Mouse (Mus musculus): ENCODE results near the gene Rpl3l.
"Not testable (repeated sequence)": the region's sequence is repeated elsewhere in the genome, so short reads cannot be mapped to it uniquely, and the experiment has no call there.

The Rpl3l gene

DNA sequence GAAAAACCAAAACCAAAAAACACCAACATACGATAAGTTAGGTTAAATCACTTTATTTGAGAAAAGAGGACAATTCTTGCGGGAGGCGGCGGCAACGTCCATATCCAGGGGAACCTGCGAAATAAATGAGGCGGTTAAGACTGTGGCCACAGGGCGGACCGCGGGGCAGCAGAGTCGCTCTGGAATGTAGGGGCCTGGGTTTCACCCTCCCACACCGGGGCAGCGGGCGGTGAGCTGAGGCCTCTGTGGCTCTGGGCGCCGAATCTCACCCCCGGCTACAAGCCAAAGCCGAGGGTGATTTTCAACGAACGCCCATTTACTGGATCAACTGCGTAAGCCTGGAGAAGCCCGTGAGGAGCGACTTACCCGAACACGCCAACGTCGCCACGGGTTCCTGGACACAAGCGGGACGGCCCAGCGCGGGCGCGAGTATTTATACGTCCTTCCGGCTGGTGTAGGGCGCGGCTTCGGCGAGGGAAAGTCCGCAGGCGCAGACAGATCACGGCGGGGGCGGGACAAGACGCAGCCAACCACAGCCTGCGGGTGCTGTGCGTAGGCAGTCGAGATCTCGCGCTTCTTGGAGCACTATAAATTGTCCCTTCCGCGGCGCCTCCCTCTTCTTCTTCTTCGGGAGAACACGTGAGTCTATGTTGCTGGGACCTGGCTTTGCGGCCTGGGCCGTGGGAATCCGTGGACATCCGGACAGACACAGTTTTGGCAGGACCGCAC, 8.0 kb upstream of the Rpl3l start:
- DNase-seq (ENCODE audit: low spot score) = peak; percentile 99

DNA sequence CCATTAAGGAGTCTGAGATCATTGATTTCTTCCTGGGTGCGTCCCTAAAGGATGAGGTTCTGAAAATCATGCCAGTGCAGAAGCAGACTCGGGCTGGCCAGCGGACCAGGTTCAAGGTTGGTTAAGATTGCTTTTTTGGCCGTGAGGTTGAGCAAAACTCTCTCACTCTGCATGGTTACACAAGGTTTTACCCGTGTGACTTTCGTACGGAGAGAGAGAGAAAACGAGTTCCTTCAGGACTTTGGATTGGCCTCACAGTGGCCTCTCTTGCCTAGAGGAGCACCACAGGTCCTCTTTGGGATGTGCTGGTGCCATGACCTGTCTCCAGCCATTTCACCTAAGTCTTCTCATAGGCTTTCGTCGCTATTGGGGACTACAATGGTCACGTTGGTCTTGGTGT, 7.0 kb upstream of the Rpl3l start:
- DNase-seq (ENCODE audit: low spot score) = not testable (repeated sequence)

DNA sequence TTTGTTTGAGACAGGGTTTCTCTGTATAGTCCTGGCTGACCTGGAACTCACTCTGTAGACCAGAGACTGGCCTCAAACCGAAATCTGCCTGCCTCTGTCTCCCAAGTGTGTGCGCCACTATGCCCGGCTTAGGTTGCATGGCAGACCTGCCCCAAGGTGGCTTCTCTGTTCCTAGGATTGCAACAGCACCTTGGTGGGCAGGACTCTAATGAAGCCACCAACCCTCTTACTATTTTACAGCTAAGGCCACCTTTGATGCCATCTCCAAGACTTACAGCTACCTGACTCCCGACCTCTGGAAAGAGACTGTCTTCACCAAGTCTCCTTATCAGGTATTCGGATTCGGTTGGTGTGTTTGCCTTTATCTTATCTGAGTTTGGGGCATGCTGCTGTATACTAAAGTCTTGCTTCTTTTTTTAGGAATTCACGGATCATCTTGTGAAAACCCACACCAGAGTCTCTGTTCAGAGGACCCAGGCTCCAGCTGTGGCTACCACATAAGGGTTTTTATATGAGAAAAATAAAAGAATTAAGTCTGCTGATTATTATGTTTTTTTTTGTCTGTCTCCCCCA, 6.2 kb upstream of the Rpl3l start:
- DNase-seq (ENCODE audit: low spot score) = not testable (repeated sequence)

DNA sequence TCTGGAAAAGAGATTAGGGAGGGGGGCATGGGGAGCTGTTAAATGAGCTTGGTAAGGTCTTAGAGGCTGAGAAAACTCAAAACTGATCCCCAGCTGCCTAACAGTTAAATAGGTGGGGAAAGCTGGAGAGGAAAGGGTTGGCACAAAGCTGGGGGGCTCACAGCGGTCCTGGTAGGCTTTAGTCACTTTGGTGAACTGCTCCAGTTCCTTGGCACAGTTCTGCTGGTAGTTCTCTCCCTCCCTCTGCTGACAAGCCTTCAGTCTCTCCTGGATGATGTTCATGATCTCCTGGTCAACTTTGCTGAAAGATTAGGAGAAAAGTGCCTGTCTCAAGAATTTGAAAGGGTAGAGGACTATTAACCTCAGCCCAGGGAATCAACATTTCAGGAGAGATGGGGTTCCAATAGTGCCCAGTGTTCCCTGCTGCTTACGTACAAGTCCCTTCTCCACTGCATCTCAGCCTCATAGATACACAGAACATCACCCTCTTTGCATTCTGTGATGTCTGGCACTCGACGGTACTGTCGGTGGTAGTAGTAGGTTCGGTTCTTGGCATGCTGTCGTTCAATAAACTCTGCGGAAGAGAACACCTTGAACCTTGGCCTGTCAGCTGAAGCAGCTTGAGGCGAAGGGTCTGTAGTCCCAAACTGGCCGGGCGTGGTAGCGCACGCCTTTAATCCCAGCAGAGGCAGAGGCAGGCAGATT, 5.2 kb upstream of the Rpl3l start:
- DNase-seq (ENCODE audit: low spot score) = no peak

DNA sequence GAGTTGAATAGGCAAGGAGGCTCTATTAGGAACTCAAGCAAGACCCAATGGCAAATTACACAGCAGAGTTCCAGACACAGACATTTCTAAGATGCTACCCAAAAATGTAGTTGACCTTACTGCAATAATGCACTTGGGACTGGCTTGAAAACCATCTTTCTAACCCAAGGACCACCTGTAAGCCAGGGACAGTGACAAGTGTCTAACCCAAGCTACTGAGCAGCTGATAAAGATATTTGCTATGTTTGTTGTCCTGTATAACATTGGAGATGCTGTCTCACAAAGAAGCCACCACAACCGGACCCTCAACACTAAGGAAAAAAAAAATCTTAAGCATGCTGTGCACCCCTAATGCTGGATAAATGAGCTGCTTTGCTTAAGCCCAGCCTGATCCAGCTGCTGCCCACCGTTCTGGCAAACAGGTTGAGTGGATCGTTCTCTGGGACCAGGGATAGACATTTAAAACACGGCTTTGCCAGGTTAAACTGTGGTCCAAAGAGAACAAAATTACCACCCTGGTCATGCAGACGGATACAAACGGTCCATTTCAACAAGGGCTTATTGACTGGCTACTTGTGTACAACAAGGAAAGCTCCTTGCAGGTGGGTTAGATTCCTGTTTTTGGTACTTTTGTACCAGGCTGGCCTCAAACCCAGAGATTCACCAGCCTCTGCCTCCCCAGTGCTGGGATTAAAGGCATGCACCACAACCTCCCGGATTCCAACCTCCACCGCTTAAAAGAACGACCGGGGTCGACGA, 4.3 kb upstream of the Rpl3l start:
- no peak for DNase-seq (ENCODE audit: low spot score)

DNA sequence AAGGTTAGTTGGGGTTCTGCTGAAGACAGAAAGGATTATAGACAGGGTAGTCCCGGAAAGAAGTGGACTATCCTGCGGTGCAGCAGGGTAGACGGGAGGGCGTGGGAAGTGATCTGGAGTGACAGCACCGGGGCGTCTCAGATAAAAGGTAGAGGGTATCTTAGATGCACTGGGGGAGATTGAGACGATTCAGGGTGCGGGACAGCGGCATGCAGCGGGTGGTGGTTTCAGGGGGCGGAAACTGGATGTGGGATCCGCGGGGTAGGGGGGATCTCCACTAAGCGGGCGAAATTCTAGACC, 3.8 kb upstream of the Rpl3l start:
- peak; percentile 45 for DNase-seq (ENCODE audit: low spot score)

DNA sequence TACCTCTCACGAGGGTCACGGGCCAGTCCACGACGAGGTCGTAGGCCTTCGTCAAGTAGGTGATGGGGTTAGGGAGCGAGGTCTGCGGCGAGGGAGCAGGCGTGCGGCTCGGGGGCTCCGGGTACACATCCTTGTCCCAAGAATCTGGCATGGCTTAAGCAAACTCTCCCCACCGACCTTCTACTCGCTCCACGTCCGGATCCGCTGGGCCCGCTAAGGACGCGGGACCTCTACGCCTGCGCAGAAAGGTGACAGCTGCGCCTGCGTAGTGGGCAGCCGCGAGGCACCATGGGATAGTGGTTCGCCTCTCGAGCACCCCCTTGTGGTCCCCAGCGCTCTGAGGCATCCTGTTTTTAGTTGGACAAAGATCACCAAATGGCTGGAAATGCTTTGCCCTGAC, 3.4 kb upstream of the Rpl3l start, which contains the start of gene Ndufb10:
Gene Ndufb10 (minus strand): TSS at position 295 of the 400 bp plus-strand sequence.
- DNase-seq (ENCODE audit: low spot score) = peak; percentile 91

DNA sequence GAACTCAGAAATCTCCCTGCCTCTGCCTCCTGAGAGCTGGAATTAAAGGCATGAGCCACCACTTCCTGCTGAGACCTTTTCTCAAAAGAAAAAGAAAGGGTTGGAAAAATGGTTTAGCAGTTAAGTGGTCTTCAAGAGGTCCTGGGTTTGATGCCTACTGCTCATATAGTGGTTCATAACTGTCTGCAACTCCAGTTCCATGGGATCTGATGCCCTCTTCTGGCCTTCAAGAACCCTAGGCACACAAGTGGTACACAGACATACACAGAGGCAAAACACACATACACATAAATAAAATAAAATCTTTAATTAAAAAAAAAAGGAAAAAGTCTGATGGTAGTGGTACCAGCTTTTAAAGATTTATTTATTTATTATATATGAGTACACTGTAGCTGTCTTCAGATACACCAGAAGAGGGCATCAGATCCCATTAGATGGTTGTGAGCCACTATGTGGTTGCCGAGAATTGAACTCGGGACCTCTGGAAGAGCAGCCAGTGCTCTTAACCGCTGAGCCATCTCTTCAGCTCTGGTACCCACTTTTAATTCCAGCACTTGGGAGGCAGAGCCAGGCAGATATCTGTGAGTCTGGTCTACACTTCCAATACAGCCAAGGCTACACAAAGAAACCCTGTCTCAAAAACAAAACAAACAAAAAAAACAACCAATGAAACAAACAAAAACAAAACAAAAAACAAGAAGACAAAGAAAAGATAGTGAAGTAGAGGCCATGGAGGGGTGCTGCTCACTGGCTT, 1.8 kb upstream of the Rpl3l start:
- no peak for DNase-seq (ENCODE audit: low spot score)

DNA sequence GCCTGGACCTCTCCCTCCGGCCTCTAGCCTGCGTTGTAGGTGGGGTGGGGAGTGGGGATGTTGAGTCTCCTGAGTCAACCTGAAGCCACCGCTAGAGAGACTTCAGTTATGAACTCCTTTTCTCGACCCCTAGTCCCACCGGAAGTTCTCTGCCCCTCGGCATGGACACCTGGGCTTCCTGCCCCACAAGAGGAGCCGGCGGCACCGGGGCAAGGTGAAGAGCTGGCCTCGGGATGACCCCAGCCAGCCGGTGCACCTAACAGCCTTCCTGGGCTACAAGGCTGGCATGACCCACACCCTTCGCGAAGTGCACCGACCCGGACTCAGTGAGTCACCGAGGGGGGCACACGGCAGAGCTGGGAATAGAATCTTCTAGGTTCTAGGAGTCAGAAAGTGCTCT, 564 bp downstream of the Rpl3l start:
- DNase-seq (ENCODE audit: low spot score) = no peak

DNA sequence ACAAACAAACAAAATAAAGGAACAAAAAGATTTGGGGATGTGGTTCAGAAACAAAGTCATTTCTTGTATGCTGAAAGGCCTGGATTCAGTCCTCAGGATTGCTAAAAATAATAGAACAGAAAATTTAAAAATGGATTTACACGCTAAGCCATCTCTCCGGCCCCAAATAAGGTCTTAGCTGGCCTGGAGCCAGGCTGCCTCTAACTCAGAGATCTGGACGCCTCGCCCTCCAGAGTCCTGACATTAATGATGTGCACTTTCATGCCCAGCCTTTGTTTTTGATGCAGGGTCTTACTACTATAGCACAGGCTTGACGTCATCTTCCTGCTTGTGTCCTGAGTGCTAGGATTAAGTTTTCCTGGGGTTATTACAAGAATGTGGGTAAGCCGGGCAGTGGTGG, 1.4 kb downstream of the Rpl3l start:
- no peak for DNase-seq (ENCODE audit: low spot score)

DNA sequence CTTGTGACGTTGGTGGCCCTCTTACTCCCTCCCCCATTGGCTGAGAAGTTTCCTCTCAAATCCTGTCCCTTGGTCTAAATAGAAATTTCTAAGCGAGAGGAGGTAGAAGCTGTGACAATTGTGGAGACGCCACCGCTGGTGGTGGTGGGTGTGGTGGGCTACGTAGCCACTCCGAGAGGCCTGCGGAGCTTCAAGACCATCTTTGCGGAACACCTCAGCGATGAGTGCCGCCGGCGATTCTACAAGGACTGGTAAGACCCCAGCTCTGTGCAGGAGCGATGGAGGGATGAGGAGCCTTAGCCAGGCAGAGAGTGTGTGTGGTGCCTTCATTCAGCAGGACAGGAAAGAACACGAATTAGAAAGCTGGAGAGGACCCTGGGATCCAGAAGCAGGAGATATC, 3.2 kb downstream of the Rpl3l start:
- no peak for DNase-seq (ENCODE audit: low spot score)

DNA sequence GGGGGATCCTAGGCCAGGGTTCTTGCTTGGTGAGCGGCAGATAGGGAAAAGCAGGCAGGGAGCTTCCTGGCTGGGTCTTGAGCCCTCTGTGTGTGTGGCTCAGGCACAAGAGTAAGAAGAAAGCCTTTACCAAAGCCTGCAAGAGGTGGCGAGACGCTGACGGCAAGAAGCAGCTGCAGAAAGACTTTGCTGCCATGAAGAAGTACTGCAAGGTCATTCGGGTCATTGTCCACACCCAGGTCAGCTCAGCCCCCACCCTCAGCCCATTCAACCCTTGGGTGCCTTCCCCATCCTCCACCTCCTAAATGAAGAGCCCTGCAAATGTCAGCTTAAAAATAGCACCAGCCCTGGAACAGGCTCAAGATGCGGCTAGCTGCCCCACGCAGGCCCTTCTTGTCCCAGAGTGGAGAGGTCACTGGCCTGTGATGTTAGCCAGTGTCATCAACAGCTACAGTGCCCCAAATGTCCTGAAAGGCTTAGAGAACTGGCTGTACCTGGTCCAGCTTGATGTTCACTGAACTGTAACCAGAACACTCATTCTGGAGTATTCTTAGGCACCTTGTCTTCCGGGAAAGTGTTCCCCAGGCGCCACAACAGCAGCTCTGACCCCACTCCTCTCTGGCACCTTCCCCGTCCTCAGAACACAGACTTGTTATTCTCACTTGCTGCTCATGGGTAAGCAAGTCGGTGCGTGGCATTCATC, 4.8 kb downstream of the Rpl3l start:
- DNase-seq (ENCODE audit: low spot score) = no peak

DNA sequence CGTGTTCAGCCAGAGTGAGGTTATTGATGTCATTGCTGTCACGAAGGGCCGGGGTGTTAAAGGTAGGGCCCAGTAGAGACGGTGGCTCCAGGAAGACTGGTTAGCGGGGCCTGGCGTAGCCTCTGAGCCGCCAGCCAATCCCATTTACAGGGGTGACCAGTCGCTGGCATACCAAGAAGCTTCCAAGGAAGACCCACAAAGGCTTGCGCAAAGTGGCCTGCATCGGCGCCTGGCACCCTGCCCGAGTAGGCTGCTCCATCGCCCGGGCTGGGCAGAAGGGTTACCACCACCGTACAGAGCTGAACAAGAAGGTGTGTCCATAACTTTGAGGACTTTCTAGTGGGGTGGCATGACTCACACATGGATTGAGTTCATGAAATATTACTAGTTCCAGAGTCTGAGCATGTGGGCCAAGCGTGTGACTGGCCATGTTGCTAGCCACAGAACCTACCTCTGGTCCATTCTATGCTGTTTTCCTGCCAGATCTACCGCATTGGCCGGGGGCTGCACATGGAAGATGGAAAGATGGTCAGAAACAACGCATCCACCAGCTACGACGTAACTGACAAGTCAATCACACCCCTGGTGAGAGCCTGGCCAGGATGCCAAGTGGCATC, 5.9 kb downstream of the Rpl3l start:
- no peak for DNase-seq (ENCODE audit: low spot score)

DNA sequence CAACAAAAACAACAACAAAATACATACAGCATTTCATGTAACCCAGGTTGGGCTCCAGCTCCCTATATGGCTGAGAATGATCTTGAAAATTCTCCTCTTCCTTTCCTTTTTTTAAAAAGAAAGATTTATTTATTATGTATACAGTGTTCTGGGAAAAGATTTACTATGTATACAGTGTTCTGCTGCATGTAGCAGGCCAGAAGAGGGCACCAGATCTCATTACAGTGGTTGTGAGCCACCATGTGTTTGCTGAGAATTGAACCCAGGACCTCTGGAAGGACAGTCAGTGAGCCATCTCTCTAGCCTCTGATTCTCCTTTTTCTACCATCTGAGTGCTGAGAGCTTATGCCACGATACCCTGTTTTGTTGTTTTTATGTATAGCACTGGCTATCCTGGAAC, 6.9 kb downstream of the Rpl3l start:
- DNase-seq (ENCODE audit: low spot score) = no peak

DNA sequence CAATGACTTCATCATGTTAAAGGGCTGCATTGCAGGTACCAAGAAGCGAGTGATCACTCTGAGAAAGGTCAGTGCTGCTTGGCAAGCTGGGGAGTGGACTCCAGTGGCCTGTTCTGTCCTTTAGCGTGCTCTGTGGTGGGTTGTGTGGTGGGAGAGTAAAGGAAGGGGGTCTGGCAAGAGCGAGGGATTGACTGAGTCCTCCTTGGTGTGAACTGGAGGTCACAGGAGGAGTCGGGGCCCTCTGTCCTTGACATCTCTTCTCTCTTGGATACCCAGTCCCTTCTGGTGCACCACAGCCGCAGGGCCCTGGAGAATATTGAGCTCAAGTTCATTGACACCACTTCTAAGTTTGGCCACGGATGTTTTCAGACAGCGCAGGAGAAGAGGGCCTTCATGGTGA, 7.8 kb downstream of the Rpl3l start:
- no peak for DNase-seq (ENCODE audit: low spot score)

DNA sequence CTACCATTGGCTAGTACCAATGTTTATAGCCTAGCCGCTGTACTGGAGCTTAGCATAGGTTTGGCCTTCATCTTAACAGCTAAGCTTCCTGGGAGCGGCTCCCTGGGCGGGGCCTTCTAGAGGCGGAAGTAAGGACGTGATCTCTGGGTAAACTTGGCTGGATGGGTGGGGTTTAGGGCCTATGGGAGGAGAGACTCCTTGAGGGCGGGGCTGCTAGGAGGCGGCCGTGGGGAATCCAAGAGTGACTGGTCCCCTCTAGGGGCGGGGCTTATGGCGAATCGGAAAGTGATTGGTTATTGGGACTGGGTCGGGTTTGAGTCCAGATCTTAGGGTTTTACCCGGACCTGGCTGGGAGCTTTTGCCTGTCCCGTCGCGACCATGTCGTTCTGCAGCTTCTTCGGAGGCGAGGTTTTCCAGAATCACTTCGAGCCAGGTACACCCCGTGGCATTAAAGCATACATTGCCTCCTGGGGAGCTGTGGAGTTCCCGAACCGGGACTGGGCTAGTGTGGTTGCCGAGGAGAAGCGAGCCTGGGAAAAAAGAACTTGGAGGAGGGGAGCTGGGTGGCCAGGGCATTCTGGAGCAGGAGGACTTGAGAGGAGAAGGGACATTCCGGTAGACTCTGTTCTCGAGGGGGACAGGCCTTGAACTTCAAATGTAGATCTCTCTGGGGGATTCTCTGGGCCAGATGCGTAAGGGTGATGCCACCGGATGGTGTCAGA, 8.9 kb downstream of the Rpl3l start, which contains the start of gene Msrb1:
Gene Msrb1 (plus strand): TSS at position 313 of the 722 bp plus-strand sequence.
- peak; percentile 99 for DNase-seq (ENCODE audit: low spot score)

DNA sequence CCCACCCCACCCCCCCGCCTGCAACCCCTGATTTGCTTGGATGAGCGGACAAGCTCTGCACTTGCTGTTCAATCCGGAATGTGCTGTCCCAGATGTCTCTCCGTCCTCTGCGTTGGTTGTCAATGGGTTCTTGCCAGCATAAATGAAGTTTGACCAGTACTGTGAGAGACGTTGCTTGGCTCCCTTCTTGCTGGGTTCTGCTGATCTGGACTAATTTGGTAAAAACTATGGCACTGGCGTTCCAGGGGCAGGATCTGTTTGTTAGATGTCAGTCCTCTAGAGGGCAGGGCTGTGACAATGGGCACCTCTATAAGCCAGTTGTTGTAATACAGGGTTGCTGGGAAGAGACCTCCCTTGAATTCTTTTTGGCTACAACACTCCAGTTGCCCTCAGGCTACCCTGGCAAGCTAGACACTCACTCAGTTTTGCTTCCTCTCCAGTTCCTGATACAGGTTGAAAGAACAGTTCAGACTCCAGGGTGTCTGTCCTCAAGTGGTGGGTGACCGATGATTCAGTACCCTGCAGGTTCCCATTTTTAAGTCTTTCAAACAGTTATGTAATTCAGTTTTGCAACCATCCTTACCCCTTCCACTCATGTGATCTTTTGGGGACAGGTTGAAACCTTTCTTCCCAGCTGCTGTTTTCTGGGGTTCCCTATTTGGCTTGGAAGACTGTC, 9.7 kb downstream of the Rpl3l start:
- DNase-seq (ENCODE audit: low spot score) = no peak

DNA sequence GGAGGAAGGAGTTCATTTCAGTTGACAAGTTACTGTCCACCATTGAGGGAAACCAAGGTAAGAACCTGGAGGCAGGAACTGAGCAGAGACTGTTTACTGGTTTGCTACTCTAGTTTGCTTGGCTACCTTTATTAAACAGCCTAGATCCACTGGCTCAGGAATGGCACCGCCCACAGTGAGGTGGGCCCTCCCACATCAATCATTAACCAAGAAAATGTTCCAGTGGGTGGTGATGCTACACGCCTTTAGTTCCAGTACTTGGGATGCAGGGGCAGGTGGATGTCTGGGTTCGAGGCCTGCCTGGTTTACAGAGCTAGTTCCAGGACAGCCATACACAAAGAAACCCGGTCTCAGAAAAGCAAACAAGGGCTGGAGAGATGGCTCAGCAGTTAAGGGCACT, 10.6 kb downstream of the Rpl3l start:
- no peak for DNase-seq (ENCODE audit: low spot score)

DNA sequence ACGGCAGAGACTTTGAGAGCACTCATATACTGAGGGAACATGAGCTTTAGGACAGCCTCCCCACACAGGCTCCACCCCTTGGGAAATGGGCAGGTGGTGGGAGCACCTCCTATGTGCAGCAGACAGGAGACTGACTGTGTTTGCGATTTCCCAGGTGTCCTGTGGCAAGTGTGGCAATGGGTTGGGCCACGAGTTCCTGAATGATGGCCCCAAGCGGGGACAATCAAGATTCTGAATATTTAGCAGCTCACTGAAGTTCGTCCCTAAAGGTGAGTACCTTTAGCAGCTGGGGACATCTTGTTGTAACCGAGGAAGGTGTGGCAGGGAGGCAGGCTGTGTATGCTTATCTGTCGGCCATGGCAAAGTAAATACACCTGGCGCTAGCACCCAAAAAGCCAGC, 12.3 kb downstream of the Rpl3l start:
- no peak for DNase-seq (ENCODE audit: low spot score)

DNA sequence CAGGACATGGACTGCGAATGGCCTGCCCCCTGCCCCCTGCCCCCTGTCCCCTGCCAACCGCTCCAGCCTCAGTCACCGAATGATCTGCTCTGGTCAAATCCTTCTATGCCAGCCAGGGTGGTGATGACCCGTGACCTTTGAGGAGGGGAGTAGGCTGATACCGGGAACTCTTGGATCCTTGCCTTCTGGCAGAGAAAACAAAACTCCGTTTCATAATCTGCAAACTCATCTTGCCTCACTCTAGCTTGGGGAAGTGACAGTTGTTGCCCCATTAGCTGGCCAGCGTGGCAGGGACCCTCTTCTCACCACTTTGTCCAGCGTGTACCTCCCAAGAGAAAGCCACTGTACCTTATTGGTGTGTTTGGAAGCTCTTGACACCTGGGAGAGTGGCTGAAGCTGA, 14.7 kb downstream of the Rpl3l start:
- no peak for DNase-seq (ENCODE audit: low spot score)

All from yolk sac, embryonic 10.5 days (tissue).